Mouse (Mus musculus): Measurements from ENCODE around the gene Prkcz.
"Not testable (repeated sequence)": the region's sequence is repeated elsewhere in the genome, so short reads cannot be mapped to it uniquely, and the experiment has no call there.

The Prkcz gene

DNA sequence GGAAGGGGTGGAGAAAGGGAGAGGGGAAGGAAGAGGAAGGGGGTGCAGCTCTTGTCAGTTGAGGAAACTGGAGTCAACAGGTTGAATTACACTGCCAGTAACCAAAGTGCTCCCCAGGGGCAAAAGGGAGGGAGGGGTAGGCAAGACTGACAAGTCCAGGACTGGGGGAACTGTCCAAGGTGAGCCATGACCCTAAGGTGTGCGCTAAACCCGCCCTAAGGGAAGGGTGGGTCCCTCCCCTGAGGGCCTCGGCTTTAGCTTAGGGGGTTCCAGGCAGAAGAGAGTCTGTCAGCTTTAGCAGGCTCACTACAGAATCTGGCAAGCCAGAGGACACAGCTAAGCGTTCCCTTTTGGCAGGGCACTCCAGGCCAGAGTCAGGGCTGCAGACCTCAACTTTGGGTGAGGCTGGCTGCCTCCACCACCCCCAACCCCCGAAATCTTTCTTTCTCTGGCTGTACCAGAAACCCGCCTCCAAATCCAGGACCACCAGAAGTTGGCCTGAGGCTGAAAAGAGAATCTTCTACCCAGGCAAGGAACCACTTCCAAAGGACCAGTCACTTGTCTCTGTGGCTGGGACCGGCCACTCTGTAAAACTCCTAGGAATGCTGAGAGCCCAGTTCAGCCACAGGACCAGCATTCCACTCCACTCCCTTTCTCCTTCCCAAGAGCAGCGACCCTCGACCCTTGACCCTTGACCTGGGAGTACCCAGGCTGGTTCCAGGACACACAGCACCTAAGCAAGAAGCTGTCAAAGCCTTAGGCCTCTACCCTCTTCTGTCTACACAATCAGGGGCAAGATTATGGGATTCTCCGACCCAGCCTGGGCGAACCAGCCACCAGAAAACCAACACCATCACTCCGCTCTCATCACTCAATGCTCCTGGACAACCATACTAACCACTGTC lies 1.3 kb downstream of the Prkcz start:
- no peak for DNase-seq (ENCODE audit: low spot score in 2 of 2)

GRCm38 (mm10) chr4:155357601-155358000 lies 3.6 kb downstream of the Prkcz start:
- no peak for DNase-seq (ENCODE audit: low spot score in 2 of 2)

GRCm38 (mm10) chr4:155356354-155356753 lies 4.8 kb downstream of the Prkcz start:
- no peak for DNase-seq (ENCODE audit: low spot score in 2 of 2)

GRCm38 (mm10) chr4:155354546-155354945 lies 6.6 kb downstream of the Prkcz start:
- no peak for DNase-seq (ENCODE audit: low spot score in 2 of 2)

DNA sequence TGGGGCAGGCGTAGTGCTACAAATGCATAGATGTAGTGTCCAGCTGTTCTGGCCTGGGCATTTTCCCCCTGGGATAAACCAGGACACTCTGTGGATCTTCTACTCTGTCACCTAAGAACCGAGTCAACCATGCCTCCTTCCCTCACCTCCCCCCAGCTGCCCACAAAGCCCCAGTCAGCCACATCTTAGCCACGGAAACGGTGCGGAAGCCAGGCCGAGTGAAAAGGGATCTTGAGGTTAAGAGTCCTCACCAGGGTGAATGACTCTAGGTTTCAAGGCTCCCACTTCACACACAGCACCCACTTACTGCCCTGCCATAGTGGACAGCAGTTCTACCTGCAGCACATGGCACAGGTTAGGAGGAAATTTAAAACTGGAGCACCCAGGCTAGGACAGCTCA lies 7.1 kb downstream of the Prkcz start:
- no peak for DNase-seq (ENCODE audit: low spot score in 2 of 2)

DNA sequence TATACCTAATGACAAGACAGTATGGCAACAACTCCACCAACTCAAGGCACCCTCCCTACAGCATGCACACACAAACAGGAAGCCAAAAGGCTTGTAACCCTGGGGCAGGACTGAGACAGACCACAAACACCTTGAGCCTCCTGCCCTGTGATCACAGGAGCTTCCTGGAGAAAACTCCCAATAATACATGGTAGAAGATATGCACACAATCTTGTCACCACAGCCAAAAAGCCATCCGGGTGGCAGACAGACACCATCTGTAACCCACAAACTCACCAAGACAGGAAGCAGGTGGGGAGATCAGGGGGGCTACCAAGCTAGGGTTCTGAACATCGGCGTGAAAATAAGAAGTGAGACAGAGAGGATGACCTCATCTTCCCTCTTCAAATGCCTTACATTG lies 8.6 kb downstream of the Prkcz start:
- DNase-seq (ENCODE audit: low spot score in 2 of 2) = no peak

DNA sequence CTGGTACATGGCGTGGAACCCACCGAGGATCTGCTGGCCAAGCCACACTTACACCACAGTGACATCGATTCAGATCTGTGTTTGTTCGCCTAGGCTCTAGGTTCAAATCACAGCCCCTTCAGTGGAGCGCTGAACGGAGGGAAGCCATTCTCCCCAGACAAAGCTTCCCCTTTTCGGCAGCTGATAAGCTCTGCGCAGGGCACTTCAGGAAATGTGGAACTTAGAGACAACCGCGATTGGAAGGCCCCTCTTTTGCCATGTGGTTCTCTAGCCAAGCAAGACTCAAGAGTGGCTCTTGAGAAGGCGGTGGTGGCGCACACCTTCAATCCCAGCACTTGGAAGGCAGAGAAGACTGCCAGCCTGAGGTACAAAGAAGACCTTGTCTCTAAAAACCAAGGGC lies 14.8 kb downstream of the Prkcz start:
- no peak for DNase-seq (ENCODE audit: low spot score in 2 of 2)

- DNase-seq (ENCODE audit: low spot score in 2 of 2) = peak; percentile 88 to 92
These were observed 15.6 kb downstream of the Prkcz start for GRCm38 (mm10) chr4:155345608-155345953.

DNA sequence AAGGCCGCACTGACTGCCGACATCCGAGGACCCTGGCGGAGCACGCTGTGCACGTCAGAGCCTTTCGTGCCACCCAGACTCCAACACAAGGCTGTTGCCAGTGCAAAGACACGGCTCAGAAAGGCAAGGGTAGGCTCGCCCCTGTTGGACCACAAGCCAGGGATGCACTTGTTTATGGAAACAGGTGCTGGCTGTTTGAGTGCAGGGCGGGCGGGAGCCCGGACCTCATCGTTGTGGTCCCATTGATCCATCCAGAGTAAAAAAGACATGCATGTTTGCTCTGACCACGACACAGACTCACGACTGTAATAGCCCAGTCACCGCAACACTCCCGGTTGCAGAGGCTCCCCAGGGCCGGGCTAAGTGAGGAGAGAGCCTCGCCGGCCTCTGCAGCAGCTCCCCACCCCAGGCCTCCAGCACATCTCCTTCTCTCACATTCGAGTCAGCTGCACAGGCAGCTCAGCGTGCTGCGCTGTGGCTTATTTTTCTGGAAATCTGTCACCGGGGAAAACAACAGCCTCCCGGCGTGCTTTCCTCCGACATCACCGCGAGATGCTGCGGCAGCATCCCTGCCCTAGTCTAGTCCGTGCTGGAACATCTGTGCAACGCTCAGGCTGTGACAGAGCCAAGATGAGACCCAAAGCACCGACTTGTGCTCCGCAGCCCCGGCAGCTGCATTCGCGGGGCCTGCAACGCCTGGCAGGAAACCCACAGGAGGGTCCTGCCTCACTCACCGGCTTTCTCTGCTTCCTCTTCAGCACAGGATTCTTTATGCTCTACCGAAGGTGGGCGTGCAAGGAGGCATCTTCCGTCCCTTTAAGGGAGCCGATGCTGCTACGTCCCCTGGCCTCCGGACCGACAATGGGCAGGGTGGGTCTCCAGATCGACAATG lies 16.2 kb downstream of the Prkcz start:
- peak; percentile 57 to 68 for DNase-seq (ENCODE audit: low spot score in 2 of 2)

GRCm38 (mm10) chr4:155344299-155344600 lies 16.9 kb downstream of the Prkcz start:
- peak in 1 of 2 experiments; percentile 38 for DNase-seq (ENCODE audit: low spot score in 2 of 2)

DNA sequence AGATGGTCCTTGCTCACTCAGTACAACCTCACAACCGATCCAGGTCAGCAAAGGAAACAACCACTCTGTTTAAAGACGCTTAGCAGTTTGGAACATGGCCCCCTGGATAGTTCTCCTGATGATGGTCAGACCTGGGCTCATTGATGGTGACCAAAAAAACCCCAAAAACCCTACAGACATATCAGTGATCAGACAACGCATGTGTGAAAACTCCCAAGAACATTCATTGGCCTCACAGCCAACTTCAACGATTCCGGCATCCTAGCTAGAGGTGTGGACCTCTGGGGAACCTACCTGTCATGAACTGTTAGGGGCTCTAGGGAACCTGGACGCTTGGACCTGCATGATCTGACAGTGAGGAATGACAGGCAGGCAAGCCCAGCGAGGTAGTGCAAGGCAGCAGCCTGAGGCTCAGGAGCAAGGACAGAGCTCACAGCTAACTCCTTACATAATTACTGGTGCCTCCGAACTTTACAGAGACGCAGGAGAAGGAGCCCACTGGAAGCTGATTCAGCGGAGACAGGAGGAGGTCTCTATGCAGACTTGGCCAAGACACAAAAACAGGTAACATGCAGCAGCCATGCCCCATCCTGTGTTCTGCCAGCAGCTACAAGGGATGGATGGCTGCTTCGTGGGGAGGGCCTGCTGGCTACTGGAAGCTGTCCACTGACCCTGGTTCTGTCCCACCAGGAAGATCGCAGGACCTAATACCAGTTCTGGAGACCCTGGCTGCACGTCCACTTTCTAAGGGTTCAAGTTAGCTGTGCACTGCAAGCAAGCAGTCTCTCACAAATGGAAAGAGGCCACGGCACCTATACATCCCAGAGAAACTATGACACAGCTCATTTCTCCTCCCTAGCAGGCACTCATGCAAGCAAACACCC lies 17.5 kb downstream of the Prkcz start:
- DNase-seq (ENCODE audit: low spot score in 2 of 2) = peak in 1 of 2 experiments; percentile 42

DNA sequence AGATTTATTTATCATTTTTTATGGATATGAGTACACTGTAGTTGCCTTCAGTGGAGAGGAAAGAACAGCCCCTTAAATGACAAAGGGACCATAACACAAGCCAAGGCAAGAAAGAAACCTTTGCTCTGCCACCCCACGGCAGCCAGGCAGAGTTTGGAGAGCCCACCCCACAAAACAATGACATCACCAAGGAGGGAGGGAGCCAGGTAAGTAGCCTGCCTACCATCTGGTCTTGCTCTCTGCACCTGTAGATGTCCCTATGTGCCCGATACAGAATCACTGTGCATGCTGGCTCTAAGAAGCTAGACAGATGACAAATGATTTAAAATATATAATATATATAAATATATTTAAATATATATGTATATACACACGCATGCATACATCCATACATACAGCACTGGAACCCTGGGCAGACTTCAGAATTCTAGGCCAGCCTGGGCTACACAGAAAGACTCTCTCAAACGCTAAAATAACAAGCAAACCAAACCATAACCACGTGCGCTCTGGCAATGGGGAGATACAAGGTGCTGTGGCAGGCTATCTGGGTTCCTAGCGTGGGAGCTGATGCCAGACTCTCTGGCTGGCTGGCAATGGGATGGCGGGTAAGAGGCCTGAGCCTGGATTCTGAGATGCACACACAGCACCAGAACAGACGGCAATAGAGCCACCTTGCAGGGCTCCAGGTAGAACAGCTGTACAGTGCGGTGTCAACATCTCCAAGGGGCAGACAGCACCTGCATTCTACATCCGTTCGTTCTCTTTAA lies 24.7 kb downstream of the Prkcz start:
- DNase-seq (ENCODE audit: low spot score in 2 of 2) = no peak

DNA sequence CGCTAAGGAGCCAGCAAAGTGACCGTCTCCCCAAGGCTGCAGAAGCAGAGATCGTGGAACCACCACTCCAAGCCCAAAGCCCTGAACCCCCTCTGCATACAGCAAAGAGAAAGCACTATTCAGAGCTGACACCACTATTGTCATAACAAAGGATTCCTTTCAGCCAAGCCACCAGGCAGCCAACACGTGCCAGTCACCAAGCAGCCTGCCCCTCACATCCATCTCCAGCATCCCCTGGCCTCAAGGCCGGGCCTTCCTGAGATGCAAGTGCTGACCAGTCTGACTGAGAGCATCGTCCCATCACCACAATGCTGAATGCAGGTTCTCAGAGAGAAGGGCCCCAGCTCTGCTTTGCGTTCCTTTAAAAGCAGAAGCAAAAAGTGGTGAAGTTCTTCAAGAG lies 28.9 kb downstream of the Prkcz start:
- DNase-seq (ENCODE audit: low spot score in 2 of 2) = no peak

GRCm38 (mm10) chr4:155328385-155328784 lies 32.8 kb downstream of the Prkcz start:
- not testable (repeated sequence) for DNase-seq (ENCODE audit: low spot score in 2 of 2)

- no peak for DNase-seq (ENCODE audit: low spot score in 2 of 2)
These were observed 35.4 kb downstream of the Prkcz start for GRCm38 (mm10) chr4:155325773-155326172.

- no peak for DNase-seq (ENCODE audit: low spot score in 2 of 2)
These were observed 36.6 kb downstream of the Prkcz start for GRCm38 (mm10) chr4:155324511-155324910.

- no peak for DNase-seq (ENCODE audit: low spot score in 2 of 2)
These were observed 37.9 kb downstream of the Prkcz start for GRCm38 (mm10) chr4:155323081-155323795.

- peak; percentile 69 to 72 for DNase-seq (ENCODE audit: low spot score in 2 of 2)
These were observed 40.6 kb downstream of the Prkcz start for GRCm38 (mm10) chr4:155320281-155321244.

- no peak for DNase-seq (ENCODE audit: low spot score in 2 of 2)
These were observed 42.9 kb downstream of the Prkcz start for GRCm38 (mm10) chr4:155318266-155318665.
